Mouse (Mus musculus): ENCODE results near the gene Rasl10a. TPM values are rescaled to one million over a fixed set of nuclear protein-coding genes. Genes with fewer than 3 reads are reported as not detected.

Gene Rasl10a
- polyA plus RNA-seq, 1 experiment = 2.9 TPM

GRCm38 (mm10) chr11:5101641-5102040, 43.7 kb downstream of the Rasl10a start:
- Histone ChIP-seq H3K4me3 (replicated peaks; ENCODE audit: insufficient read depth, low read depth, low read length) (no peak overlapping the region), H3K27me3 (ENCODE audit: control insufficient read depth, insufficient read depth, low read length) (no peaks in the 10 kb centered on the region), H3K27ac (ENCODE audit: insufficient read depth, low read length) (no peak overlapping the region), H3K4me1 (ENCODE audit: control insufficient read depth, insufficient read depth, low read length) (peaks cover 7% of the 10 kb centered on the region)
- TF ChIP-seq CTCF (IDR thresholded peaks at IDR 0.05; ENCODE audit: borderline replicate concordance, insufficient read depth, low read depth, low read length) = no peak
- no peak for TF ChIP-seq POLR2A (IDR thresholded peaks at IDR 0.05; ENCODE audit: borderline replicate concordance, insufficient read depth, low read length)
- 87% methylated on average over 6 of the region's 6 CpGs for WGBS
- no peak for DNase-seq

DNA sequence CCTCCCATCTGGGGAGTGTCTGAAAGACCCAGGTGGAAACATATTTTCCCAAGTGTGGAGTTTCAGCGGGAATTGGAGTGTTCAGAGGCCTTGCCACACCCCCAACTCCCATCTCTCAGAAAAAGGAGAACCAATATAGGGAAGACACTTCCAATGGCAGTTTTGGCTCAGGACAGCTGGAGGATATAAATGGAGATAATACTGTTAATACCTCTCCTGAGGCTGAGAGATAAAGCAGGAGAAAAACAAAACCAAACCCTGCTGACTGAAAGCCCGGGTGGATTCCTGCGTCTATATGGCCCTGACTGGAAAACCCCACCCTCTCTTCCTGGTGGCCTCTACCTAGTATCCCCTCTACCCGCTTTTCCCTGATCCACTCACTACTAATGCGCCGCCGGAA, 44.5 kb downstream of the Rasl10a start:
- TF ChIP-seq CTCF (IDR thresholded peaks at IDR 0.05; ENCODE audit: borderline replicate concordance, insufficient read depth, low read depth, low read length) (no peak), POLR2A (IDR thresholded peaks at IDR 0.05; ENCODE audit: borderline replicate concordance, insufficient read depth, low read length) (no peak)
- no peaks in the 10 kb centered on the region for H3K27me3 ChIP-seq (ENCODE audit: control insufficient read depth, insufficient read depth, low read length)
- no peak for DNase-seq
- H3K27ac ChIP-seq (ENCODE audit: insufficient read depth, low read length) = no peak overlapping the region
- peaks cover 7% of the 10 kb centered on the region for H3K4me1 ChIP-seq (ENCODE audit: control insufficient read depth, insufficient read depth, low read length)
- WGBS = 94% methylated on average over 7 of the region's 7 CpGs
- H3K4me3 ChIP-seq (replicated peaks; ENCODE audit: insufficient read depth, low read depth, low read length) = no peak overlapping the region

DNA sequence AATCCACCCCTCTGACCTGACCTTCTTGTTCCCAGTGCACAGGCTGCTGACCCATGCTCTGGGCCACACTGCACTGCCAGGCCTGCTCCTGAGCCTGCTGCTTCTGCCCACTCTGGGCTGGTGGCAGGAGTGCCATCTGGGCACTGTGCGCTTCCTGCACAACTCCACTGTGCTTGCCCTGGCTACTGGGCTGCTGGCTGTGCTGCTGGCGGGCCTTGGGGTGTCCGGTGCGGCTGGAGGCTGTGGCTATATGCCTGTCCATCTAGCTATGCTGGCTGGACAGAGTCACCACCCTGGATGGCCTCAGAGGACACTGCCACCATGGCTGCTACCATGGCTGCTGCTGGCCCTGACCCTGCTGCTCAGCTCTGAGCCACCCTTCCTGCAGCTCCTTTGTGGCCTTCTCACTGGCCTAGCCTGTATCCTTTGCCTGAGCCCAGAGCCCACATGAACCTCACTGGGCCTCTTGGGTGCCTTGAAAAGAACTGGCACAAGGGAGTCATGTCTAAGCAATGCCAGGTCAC, 46.1 kb downstream of the Rasl10a start:
- WGBS = 84% methylated on average over 4 of the region's 4 CpGs

GRCm38 (mm10) chr11:5109441-5109840, 51.5 kb downstream of the Rasl10a start:
- Histone ChIP-seq H3K4me3 (replicated peaks; ENCODE audit: insufficient read depth, low read depth, low read length) (no peak overlapping the region), H3K4me1 (ENCODE audit: control insufficient read depth, insufficient read depth, low read length) (peaks cover 5% of the 10 kb centered on the region; the same call in 1 of the 2 replicates), H3K27ac (ENCODE audit: insufficient read depth, low read length) (no peak overlapping the region), H3K27me3 (ENCODE audit: control insufficient read depth, insufficient read depth, low read length) (no peaks in the 10 kb centered on the region)
- no peak for TF ChIP-seq CTCF (IDR thresholded peaks at IDR 0.05; ENCODE audit: borderline replicate concordance, insufficient read depth, low read depth, low read length)
- TF ChIP-seq POLR2A (IDR thresholded peaks at IDR 0.05; ENCODE audit: borderline replicate concordance, insufficient read depth, low read length) = no peak
- DNase-seq = no peak
- 43% methylated on average over 8 of the region's 8 CpGs for WGBS

More for the DNA sequence above, 46.1 kb downstream of the Rasl10a start:
- no peak overlapping the region for H3K4me3 ChIP-seq (replicated peaks; ENCODE audit: insufficient read depth, low read depth, low read length)
- H3K27ac ChIP-seq (ENCODE audit: insufficient read depth, low read length) = no peak overlapping the region
- no peak for DNase-seq
- peaks cover 7% of the 10 kb centered on the region for H3K4me1 ChIP-seq (ENCODE audit: control insufficient read depth, insufficient read depth, low read length)
- no peak for TF ChIP-seq POLR2A (IDR thresholded peaks at IDR 0.05; ENCODE audit: borderline replicate concordance, insufficient read depth, low read length)
- no peak for TF ChIP-seq CTCF (IDR thresholded peaks at IDR 0.05; ENCODE audit: borderline replicate concordance, insufficient read depth, low read depth, low read length)
- H3K27me3 ChIP-seq (ENCODE audit: control insufficient read depth, insufficient read depth, low read length) = no peaks in the 10 kb centered on the region

Other genes with a start within 250 kb of the Rasl10a start
- gene Nf2, start 208.6 kb upstream of the Rasl10a start, polyA plus RNA-seq (2012; rRNA removed) = 50.2 and 52.3 TPM in 2 replicates
- gene Nipsnap1, start 184.2 kb upstream of the Rasl10a start, polyA plus RNA-seq (2012; rRNA removed) = 70.4 and 75.9 TPM in 2 replicates
- gene Thoc5, start 162.8 kb upstream of the Rasl10a start, polyA plus RNA-seq (2012; rRNA removed) = 49.6 and 56.8 TPM in 2 replicates
- 197 and 273 TPM in 2 replicates for gene Nefh, start 110.1 kb upstream of the Rasl10a start, polyA plus RNA-seq (2012; rRNA removed)
- 180 and 181 TPM in 2 replicates for gene Ap1b1, start 71.3 kb upstream of the Rasl10a start, polyA plus RNA-seq (2012; rRNA removed)
- gene Gas2l1, start 7.2 kb downstream of the Rasl10a start, polyA plus RNA-seq (2012; rRNA removed) = 52.2 and 57.4 TPM in 2 replicates
- gene Rhbdd3, start 40.8 kb downstream of the Rasl10a start, polyA plus RNA-seq (2012; rRNA removed) = 27.6 and 29.5 TPM in 2 replicates
- gene Ewsr1, start 41.1 kb downstream of the Rasl10a start, polyA plus RNA-seq (2012; rRNA removed) = 412 and 449 TPM in 2 replicates
- gene Emid1, start 94.1 kb downstream of the Rasl10a start, polyA plus RNA-seq (2012; rRNA removed) = 13.3 and 18.7 TPM in 2 replicates
- 8.6 and 9.9 TPM in 2 replicates for gene Kremen1, start 203.4 kb downstream of the Rasl10a start, polyA plus RNA-seq (2012; rRNA removed)